Mouse (Mus musculus): ENCODE results near the gene Slit3.

Slit3 gene

DNA sequence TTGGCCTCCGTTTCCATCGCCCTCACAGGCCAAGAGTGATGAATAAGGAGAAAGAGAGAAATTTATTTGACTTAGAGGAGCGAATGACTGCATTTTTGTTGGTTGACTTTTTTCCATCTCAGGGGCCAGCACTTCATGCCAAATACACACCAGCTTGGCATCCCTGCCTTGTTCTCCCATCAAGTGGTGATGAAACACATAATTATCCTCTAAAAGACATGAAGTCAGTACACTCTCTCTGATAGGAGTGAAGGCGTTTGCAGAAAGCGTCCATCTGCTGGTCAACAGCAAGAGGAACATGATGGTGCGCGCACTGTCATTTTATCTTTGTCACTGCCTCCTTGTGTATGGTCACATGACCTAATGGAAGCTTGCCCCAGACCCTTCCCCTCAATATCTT lies 75.8 kb downstream of the Slit3 start:
- DNase-seq (ENCODE audit: low read depth, low spot score) = no peak

DNA sequence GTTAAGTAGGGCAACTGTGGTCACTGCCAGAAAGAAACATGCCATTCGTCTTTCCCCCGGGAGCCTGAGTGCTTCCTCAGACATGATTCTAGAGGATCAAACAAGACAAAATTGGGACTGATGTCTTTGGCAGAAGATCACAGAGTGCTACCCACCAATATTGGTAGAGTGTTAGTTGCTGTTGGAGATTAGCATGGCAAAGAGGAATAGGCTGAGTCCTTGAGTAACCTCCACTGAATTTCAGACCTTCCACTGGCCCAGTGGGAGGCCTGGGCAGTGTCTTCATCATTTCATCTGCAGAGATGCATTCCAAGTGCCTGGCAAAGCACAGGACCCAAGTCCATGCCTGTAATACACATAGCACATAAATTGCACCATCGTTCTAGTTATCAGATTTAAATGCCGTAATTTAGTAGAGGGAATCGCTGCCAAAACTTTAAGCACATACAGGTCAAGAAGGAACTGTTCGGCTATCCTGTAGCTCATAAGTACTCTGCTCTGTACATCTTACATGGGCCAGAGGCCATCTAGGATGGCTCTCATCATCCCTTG lies 77.6 kb downstream of the Slit3 start:
- no peak for DNase-seq (ENCODE audit: low read depth, low spot score)

DNA sequence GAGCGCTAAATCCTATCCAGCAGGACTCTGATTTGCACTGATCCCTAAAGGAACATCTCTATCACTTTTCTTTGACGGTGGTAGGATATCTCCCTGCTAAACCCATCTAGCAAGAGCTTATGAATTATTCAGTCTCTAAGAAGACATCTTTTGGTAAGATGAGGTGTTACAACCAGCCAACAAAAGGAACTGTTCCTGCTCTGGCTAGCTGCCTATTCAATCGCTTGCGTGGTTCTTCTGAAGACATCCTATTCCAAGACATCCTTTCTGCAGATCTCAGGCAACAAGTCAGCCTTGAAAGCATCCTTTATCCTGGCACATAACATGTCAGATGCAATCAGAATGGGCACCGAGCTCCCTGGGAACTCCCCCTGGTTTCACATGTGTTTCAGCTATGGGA lies 81.3 kb downstream of the Slit3 start:
- DNase-seq (ENCODE audit: low read depth, low spot score) = no peak

DNA sequence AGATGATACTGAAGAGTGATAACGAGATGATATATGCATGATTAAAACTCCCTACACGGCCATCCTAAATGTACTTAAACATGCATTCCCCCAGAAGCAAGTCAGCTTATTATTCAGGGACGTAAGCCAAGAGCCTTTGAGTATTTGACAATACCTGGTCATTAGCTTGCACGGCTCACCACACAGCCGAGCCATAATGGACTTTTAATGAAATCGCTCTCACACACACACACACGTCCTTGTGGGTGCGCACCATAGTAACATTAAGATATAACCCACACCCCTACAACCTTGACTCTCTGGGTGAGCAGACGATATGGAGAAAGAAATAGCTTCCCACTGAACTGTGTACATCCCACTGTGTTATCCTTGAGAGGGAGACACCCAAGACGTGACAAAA lies 82.6 kb downstream of the Slit3 start:
- DNase-seq (ENCODE audit: low read depth, low spot score) = no peak

DNA sequence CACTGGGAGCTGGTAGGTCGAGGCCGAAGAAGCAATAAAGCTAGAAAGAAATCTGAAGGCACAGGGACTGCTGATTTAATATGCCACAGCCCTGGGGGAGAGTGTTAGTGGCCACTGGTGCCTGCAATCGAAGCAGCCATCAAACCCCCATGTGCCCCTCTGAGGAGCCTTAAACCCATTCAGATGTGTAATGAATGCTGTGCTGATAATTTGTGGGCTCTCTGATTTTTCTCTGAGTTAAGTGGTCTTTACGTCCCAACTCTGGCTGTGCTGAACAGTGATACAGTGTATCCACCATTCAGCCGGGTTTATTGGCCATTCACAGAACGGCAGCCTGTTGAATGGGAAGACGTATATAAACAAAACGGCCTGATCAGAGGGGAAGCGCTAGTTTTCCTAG lies 83.1 kb downstream of the Slit3 start:
- DNase-seq (ENCODE audit: low read depth, low spot score) = no peak

GRCm38 (mm10) chr11:35210728-35211682 lies 90.0 kb downstream of the Slit3 start:
- no peak for DNase-seq (ENCODE audit: low read depth, low spot score)

DNA sequence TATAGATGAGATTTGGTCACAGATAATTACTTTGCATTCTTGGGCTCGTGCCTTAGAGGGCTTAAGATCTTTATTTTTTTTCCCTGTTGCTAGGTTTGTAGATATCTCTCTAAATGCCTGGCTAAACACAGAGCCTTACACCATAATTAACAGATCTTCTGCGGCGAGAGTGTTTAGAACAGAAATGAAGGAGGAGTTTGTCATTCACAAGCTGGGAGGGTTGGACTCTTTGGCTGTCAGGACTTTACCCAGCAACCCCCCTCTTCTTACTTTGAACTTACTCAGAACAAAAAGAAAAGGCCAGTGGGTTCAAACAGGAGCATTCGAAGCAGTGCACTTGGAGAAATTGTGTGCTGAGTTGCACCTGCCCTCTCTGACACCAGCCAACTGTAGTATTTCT lies 103.0 kb downstream of the Slit3 start:
- DNase-seq (ENCODE audit: low read depth, low spot score) = no peak

GRCm38 (mm10) chr11:35231361-35232090 lies 110.5 kb downstream of the Slit3 start:
- DNase-seq (ENCODE audit: low read depth, low spot score) = no peak

DNA sequence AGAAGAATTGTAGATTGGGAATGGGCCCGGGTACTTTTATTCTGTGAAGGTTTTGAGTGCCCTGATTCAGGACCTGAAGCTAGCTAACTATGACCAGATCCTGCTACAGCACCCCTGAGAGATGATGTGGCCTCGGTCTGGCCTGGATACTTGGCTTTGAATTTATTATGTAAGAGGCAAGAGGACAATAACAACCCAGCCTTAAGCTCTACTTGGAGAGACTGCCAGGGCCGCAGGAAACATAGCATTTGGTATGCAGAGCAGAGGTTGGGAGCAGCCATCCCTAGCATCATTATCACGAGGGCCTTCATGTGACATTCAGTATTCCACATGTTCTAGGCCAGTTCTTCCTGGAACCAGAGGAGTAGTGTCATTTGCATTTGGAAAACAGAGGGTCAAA lies 111.3 kb downstream of the Slit3 start:
- no peak for DNase-seq (ENCODE audit: low read depth, low spot score)

- no peak for DNase-seq (ENCODE audit: low read depth, low spot score)
Measured at GRCm38 (mm10) chr11:35241379-35241778, 120.4 kb downstream of the Slit3 start.

DNA sequence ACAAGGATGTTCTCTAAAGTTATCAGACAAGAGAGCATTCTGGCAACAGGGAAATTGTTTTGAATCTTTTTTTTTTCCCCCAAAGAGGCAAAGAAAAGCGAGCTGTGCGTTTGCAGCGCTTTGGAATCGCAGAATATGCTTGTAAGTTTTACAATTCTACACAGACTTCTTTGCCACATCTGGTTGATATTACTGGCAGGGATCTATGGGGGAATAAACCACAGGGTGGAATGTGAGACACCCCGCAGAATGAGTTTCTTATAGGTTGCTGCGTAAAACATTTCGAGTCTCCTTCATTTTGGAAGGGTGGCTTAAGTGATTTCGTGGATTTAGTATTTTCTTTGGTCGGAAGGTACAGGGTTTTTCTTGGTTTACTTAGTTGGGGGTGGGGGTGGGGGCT lies 122.6 kb downstream of the Slit3 start:
- no peak for DNase-seq (ENCODE audit: low read depth, low spot score)

- DNase-seq (ENCODE audit: low read depth, low spot score) = no peak
Measured at GRCm38 (mm10) chr11:35244526-35244925, 123.5 kb downstream of the Slit3 start.

DNA sequence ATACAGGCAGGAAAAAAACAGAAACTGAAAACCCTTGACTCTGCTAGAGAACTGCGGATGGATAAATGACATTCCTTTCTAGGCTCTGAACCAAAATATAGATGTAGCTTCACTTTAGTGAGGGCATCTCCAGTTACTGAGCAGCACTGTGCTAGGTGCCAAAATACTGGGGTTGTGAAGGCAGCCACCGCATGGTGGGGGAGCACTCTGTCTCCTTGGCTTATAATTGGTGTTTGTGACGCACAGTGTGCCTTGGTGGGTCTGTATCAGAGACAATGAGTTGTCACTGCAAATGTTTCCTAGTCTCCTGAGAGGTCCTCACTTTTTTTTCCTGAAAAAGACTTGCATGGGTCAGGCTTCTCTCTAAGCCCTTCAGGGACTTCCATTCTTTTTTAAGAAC lies 125.6 kb downstream of the Slit3 start:
- DNase-seq (ENCODE audit: low read depth, low spot score) = no peak

DNA sequence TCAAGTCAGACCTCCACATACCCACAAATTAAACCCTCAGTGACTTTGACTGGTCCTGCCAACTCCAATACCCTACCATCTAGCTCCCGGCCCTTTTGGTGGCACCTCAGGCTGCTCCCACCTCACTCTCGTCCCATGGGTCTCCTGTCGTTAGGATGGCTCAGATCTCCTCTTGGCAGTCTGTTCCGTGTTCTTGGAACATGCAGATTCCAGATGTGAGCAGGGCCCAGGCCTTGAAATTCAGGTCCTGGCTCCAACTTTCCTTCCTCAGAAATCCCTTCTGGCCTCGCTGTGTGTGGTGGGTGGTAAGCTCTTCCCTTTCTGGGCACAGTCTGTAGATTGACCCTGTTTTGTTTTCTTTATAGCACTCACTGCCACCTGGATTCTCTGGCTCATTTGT lies 127.1 kb downstream of the Slit3 start:
- DNase-seq (ENCODE audit: low read depth, low spot score) = no peak

- DNase-seq (ENCODE audit: low read depth, low spot score) = no peak
Measured at GRCm38 (mm10) chr11:35250871-35251418, 129.9 kb downstream of the Slit3 start.

DNA sequence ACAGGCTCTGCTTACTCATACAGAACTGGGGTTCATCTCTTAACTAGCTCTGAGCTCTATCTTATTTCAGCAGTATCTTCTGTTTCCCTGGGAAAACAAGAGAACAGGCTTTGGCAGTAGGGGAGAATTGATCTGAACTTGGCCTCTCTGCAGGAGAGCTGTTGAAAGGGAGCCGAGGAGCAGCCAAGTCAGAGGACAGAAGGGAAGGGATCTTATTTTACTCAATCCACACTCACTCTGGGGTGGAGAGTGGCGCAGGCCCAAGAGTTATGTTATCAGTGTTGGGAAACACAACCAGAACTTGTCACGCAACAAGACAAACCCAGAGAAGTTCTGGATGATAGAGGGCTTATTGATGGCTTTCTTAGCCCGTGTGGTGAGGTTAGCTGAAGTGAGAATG lies 130.9 kb downstream of the Slit3 start:
- DNase-seq (ENCODE audit: low read depth, low spot score) = no peak

- DNase-seq (ENCODE audit: low read depth, low spot score) = no peak
Measured at GRCm38 (mm10) chr11:35257351-35257750, 136.3 kb downstream of the Slit3 start.

- no peak for DNase-seq (ENCODE audit: low read depth, low spot score)
Measured at GRCm38 (mm10) chr11:35261562-35262087, 140.6 kb downstream of the Slit3 start.

DNA sequence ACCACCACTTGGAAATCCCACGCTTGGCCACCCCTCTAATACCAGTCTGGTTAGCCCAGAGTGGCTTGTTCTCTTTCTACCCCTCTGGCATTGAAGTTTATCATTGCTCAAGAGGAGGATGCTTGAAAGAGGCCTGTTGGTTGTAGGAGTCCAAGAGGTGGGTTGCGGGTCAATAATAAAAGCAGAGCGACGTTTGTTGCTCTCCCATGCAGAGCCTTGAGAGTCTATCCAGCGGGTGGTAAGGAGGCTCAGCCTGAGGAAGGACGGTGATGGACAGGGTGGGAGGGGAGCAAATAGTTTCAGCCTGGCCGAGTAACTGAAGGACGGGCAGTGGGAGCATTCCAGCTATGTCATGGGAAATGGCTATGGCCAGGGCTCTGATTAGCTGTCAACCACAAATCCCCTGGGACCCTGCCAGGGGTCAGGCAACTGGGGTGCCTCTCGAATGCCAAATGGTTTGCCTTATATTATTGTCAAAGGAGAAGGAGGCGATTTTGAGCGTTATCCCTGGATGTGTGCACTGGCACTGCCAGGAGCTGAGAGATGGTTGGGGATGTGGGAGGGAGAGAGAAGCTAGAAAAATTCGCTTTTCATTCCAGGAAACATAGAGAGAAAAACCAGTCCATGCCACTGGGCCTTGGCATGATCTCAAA lies 141.4 kb downstream of the Slit3 start:
- DNase-seq (ENCODE audit: low read depth, low spot score) = no peak

DNA sequence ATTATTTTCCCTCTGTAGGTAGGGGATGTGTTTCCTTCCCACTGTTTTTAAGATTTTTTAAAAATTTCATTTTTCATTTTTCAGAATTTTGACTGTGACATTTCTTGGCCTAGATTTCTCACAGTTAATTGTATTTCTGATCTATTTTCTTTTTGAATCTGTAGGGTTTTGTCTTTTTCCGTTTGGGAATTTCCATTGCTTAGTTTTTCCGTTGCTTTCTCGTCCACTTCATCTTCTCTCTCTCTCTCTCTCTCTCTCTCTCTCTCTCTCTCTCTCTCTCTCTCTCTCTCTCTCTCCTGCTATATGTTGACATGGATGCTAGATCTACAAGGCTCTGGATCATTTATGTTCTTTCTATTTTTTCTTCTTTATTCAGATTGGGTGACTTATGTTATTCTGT lies 143.7 kb downstream of the Slit3 start:
- DNase-seq (ENCODE audit: low read depth, low spot score) = no peak

DNA sequence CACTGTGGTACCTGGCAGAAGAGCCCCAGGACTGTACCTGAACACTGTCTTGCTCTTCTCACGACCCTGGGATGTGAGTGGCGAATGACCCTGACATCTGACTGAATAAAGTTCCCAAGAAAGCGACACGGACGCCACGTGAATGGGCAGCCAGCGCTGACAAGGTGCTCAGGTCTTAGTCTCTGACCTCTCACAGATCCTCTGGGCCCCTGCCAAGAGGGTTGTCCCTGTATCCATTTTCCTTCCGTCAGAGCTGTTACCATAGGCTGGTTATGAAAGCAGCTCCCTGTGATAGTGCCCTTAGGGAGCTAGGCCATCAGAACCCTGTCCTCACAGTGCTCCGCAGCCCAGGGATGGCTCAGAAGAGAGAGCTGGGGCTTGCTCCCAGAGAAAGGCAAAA lies 149.4 kb downstream of the Slit3 start:
- DNase-seq (ENCODE audit: low read depth, low spot score) = peak; percentile 7

GRCm38 (mm10) chr11:35273416-35273815 lies 152.4 kb downstream of the Slit3 start:
- no peak for DNase-seq (ENCODE audit: low read depth, low spot score)
